Mouse (Mus musculus): ENCODE data around the gene Scn3a.

- no peak for TF ChIP-seq CTCF (IDR thresholded peaks at IDR 0.05)
- TF ChIP-seq EP300 (IDR thresholded peaks at IDR 0.05) = no peak
Measured at GRCm38 (mm10) chr2:65449126-65449828, 118.2 kb downstream of the Scn3a start.
